Mouse (Mus musculus) brain, embryonic 14.5 days (tissue): Measurements from ENCODE around the gene Cfl1.

ENCODE experiments used
- CTCF ChIP-seq: fragments of 200-500 bp; IDR thresholded peaks from 2 replicates; pipeline ENCODE4 v1.5.1; 2012; ENCODE audit warnings: inconsistent platforms, mild to moderate bottlenecking, moderate library complexity, borderline replicate concordance; ENCODE audit not compliant: insufficient read depth, insufficient read length; ENCODE audit errors: extremely low read depth
- POLR2A ChIP-seq: fragments of 200-500 bp; IDR thresholded peaks from 2 replicates; pipeline ENCODE4 v1.6.1; 2012; ENCODE audit warnings: mild to moderate bottlenecking, inconsistent platforms, borderline replicate concordance; ENCODE audit not compliant: poor library complexity, insufficient read depth, insufficient read length, severe bottlenecking; ENCODE audit errors: extremely low read depth

DNA sequence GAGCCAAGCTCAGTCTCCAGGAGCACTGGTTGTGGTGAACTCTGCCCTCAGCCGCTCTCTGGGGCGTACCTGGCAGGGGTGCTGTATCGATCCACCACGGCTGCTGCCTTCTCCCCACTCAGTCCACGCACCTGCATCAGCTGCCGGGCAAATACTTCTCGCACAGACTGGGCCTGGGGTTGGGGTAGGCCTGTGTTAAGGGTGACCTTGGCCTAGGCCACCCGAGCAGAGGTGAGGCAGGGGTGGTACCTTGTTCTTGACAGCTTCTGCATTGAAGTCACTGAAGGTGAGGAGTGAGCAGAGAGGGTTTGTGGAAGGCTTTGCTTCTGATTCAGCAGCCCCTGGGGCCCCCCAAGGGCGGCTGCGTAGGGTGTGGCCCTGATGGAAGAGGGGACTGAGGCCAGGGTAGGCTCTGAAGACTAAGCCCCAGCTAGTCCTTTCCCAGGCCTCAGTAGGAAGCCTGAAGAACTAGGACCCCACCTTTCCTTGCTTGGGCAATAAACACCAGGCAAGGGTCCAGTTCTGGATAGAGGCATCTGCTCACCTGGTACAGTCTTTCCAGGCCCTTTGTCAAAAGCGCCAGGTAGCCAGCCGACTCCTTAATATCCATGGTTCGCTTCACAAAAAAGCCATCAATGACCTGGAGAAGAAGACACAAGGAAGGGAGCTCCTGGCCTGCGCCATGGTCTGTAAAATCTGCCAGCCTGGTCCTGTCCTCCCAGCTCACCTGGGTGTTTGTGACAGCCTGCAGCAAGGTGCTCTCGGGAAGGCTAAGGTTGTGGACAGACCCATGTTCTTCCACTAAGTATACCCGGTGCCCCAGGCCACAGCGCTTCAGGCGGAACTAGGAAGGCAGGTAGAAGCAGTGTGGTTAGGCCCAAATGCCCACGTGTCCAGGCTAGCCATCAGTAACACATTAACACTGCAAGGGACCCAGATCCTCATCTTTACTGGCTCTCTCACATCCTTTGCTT is 6.6 kb upstream of the Cfl1 start:
- TF ChIP-seq POLR2A (no peak), CTCF (no peak)
